Mouse (Mus musculus): Measurements from ENCODE around the gene Ttll10. TPM values are rescaled to one million over a fixed set of nuclear protein-coding genes. Genes with fewer than 3 reads are reported as not detected.

Gene Ttll10
- polyA plus RNA-seq, 1 experiment from 2014 or later: not detected

DNA sequence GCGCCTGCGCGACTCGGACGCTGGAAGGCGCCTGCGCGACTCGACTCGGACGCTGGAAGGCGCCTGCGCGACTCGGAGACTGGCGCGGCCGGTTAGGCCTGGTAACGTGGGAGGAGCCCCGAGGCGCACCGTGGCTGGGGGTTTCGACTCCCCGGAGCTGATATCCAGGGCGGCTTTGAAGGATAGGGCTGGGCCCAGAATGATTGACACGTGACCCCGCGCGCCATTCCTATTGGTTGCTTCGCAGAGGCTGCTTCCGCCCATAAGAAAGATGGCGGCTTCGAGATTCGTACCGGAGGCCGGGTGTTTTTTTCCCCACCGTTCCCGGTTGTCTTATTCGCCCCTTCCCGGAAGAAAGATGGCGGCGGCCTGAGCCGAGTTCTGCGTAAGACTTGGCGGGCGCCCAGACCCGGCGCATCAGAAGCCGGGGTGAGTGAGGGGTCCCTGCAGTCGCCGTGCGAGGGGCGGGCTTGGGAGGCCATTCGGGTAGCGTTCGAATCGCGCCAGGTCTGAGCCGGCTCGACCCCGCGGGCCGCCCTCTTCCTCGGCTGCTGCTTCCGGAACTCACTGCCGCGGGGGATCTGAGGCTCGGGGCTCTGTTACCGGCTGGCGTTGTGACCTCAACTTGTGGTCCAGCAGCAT, 66.2 kb downstream of the Ttll10 start:
- H3K27me3 ChIP-seq (ENCODE audit: control insufficient read depth, insufficient read depth, low read length): no peaks in the 10 kb centered on the region
- peak; percentile 87 for ATAC-seq (ENCODE audit: low FRiP score)
- WGBS: under 1% methylated on average over 70 of the region's 70 CpGs

DNA sequence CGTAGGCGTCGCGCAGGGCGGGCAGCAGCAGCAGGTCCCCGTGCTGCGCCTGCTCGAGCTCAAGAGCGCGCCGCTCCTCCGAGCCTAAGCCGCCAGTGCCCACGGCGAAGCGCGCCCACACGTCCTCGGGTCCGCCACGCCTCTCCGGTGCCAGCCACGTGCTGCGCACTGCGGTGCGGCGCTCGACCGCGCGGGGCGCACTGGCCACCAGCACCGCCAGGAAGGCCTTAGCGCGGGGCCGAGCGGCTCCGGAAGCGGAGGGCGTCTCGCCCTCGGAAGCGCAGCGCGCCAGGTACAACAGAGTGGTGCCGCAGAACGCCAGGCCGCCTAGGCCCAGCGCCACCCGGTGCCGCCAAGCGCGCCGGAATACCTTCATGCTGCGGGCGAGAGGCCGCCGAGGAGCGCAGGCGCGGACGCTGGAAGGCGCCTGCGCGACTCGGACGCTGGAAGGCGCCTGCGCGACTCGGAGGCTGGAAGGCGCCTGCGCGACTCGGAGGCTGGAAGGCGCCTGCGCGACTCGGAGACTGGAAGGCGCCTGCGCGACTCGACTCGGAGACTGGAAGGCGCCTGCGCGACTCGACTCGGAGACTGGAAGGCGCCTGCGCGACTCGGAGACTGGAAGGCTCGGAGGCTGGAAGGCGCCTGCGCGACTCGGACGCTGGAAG, 66.8 kb downstream of the Ttll10 start, which contains the start of the genes B3galt6 and Sdf4:
Gene B3galt6, minus strand, starts transcription at position 409 of the 665 bp plus-strand sequence.
Gene Sdf4, plus strand, starts transcription at position 632 of the 665 bp plus-strand sequence.
- no peaks in the 10 kb centered on the region for H3K27me3 ChIP-seq (ENCODE audit: control insufficient read depth, insufficient read depth, low read length)
- peak within 1 kb of the TSS; percentile 90 for H3K9ac ChIP-seq (ENCODE audit: low read length)
- H3K36me3 ChIP-seq (ENCODE audit: control insufficient read depth, insufficient read depth, low read length): peaks cover 2% of the 10 kb centered on the region
- peak within 1 kb of the TSS; percentile 95 for H3K4me2 ChIP-seq
- peak within 1 kb of the TSS; percentile 83 for H3K27ac ChIP-seq (ENCODE audit: low read depth, low read length)
- peak within 1 kb of the TSS; percentile 90 for H3K4me3 ChIP-seq (ENCODE audit: low read depth, low read length)
- ATAC-seq (ENCODE audit: low FRiP score): peak; percentile 87
- under 1% methylated on average over 94 of the region's 99 CpGs for WGBS
- DNase-seq (ENCODE audit: low spot score, missing footprints): peak; percentile 98
- peaks cover 22% of the 10 kb centered on the region for H3K4me1 ChIP-seq (ENCODE audit: control insufficient read depth, insufficient read depth, low read length)
- no peaks in the 10 kb centered on the region for H3K9me3 ChIP-seq (ENCODE audit: control insufficient read depth, low read length)

More for the DNA sequence above, 66.2 kb downstream of the Ttll10 start:
- Histone ChIP-seq H3K4me3 (ENCODE audit: low read depth, low read length) (peak overlapping the region; percentile 90), H3K36me3 (ENCODE audit: control insufficient read depth, insufficient read depth, low read length) (peaks cover 6% of the 10 kb centered on the region), H3K4me2 (peak overlapping the region; percentile 74), H3K9ac (ENCODE audit: low read length) (peak overlapping the region; percentile 90), H3K9me3 (ENCODE audit: control insufficient read depth, low read length) (no peaks in the 10 kb centered on the region), H3K27ac (ENCODE audit: low read depth, low read length) (peak overlapping the region; percentile 83), H3K4me1 (ENCODE audit: control insufficient read depth, insufficient read depth, low read length) (peaks cover 22% of the 10 kb centered on the region)
- peak; percentile 100 for DNase-seq (ENCODE audit: low spot score, missing footprints)

DNA sequence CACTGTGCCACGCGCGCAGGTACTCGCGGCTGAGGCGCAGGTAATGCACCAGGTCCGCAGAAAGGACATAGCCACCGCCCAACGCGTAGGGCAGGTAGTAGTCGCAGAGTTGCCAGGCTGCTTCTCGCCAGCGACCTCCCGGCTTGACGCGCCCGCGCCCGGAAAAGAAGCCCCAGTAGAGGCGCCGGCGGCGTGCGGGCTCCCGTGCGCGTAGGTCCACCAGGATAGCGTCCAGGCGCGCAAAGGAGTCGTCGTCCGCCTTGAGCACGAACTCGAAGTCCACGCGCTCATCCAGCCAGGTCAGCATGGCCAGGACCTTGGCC, 67.3 kb downstream of the Ttll10 start:
- ATAC-seq (ENCODE audit: low FRiP score) (peak; percentile 18), DNase-seq (ENCODE audit: low spot score, missing footprints) (no peak)
- H3K27me3 ChIP-seq (ENCODE audit: control insufficient read depth, insufficient read depth, low read length): no peaks in the 10 kb centered on the region
- peak overlapping the region; percentile 79 for H3K9ac ChIP-seq (ENCODE audit: low read length)
- 27% methylated on average over 37 of the region's 37 CpGs for WGBS
- H3K27ac ChIP-seq (ENCODE audit: low read depth, low read length): peak overlapping the region; percentile 82
- peaks cover 2% of the 10 kb centered on the region for H3K36me3 ChIP-seq (ENCODE audit: control insufficient read depth, insufficient read depth, low read length)
- H3K4me1 ChIP-seq (ENCODE audit: control insufficient read depth, insufficient read depth, low read length): peaks cover 22% of the 10 kb centered on the region
- H3K9me3 ChIP-seq (ENCODE audit: control insufficient read depth, low read length): no peaks in the 10 kb centered on the region
- peak overlapping the region; percentile 90 for H3K4me3 ChIP-seq (ENCODE audit: low read depth, low read length)
- peak overlapping the region; percentile 95 for H3K4me2 ChIP-seq

DNA sequence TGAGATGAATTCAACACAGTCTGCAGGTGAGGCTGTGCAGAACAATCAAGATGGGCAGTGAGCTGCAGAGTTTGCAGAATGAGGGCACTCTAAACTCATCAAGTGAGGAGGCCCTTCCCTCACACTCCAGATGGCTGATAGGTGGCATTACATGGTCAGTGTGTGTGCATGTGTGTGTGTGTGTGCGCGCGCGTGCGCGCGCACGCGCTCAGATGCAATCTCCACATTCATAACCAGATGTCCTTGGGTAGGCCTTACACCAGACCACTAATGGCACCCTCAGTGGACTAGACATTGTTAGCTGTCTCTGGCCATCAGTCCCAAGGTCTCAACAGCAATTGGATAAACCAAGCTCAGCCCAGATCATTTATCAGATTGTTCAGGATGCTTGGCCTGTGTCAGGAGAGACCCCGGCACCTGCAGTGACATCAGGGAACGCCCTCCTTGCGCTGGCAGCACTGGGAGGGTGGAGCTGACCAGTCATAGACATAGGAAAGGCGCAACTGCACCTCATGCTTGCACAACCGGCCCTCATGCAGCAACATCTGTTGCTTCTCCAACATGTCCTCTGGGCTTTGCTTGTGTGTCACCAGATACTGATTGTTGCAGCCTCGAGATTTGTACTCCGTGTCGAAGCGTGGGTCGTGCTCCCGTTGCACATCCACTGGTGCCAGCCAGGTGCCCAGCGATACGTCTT, 67.9 kb downstream of the Ttll10 start:
- Histone ChIP-seq H3K4me1 (ENCODE audit: control insufficient read depth, insufficient read depth, low read length) (peaks cover 22% of the 10 kb centered on the region), H3K4me2 (peak overlapping the region; percentile 95), H3K4me3 (ENCODE audit: low read depth, low read length) (peak overlapping the region; percentile 90), H3K9me3 (ENCODE audit: control insufficient read depth, low read length) (no peaks in the 10 kb centered on the region), H3K27me3 (ENCODE audit: control insufficient read depth, insufficient read depth, low read length) (no peaks in the 10 kb centered on the region), H3K9ac (ENCODE audit: low read length) (peak overlapping the region; percentile 79), H3K36me3 (ENCODE audit: control insufficient read depth, insufficient read depth, low read length) (peaks cover 2% of the 10 kb centered on the region; the same call in 1 of the 2 replicates), H3K27ac (ENCODE audit: low read depth, low read length) (no peak overlapping the region)
- no peak for ATAC-seq (ENCODE audit: low FRiP score)
- 85% methylated on average over 22 of the region's 22 CpGs for WGBS
- no peak for DNase-seq (ENCODE audit: low spot score, missing footprints)

MicroRNAs encoded within 50 kb of the gene (microRNA counts, 519-probe panel; counts per million panel counts)
- microRNA mmu-miR-200a: not detected
- microRNA mmu-miR-200b: 3,526 counts per million, percentile 19 among the panel's probes with 10 or more counts
- 3,207 counts per million, percentile 14 among the panel's probes with 10 or more counts for microRNA mmu-miR-429

Small RNA genes within 50 kb of the gene (microRNA-seq; reads per million reads assigned to microRNA genes)
- gene Mir200a: 28.4 reads per million, percentile 39 among the genes with 10 or more reads in this experiment
- 160 reads per million, percentile 60 among the genes with 10 or more reads in this experiment for gene Mir200b
- 368 reads per million, percentile 69 among the genes with 10 or more reads in this experiment for gene Mir429

Other genes with a start within 250 kb of the Ttll10 start
- gene Ccnl2, start 246.9 kb downstream of the Ttll10 start, polyA plus RNA-seq (2014; fragmentation: Nextera tagmentation; extraction: Ambion mirVana): 146 and 157 TPM in 2 replicates
- gene Aurkaip1, start 228.1 kb downstream of the Ttll10 start, polyA plus RNA-seq (2014; fragmentation: Nextera tagmentation; extraction: Ambion mirVana): 113 and 128 TPM in 2 replicates
- 37.7 and 41.9 TPM in 2 replicates for gene Mxra8, start 219.7 kb downstream of the Ttll10 start, polyA plus RNA-seq (2014; fragmentation: Nextera tagmentation; extraction: Ambion mirVana)
- 8.6 and 10.7 TPM in 2 replicates for gene Dvl1, start 212.0 kb downstream of the Ttll10 start, polyA plus RNA-seq (2014; fragmentation: Nextera tagmentation; extraction: Ambion mirVana)
- gene Tas1r3, start 196.1 kb downstream of the Ttll10 start, polyA plus RNA-seq (2014; fragmentation: Nextera tagmentation; extraction: Ambion mirVana): 0.34 and 0.59 TPM in 2 replicates
- gene Cptp, start 190.0 kb downstream of the Ttll10 start, polyA plus RNA-seq (2014; fragmentation: Nextera tagmentation; extraction: Ambion mirVana): 24.7 and 24.8 TPM in 2 replicates
- 102 and 103 TPM in 2 replicates for gene Ints11, start 189.9 kb downstream of the Ttll10 start, polyA plus RNA-seq (2014; fragmentation: Nextera tagmentation; extraction: Ambion mirVana)
- gene Pusl1, start 167.6 kb downstream of the Ttll10 start, polyA plus RNA-seq (2014; fragmentation: Nextera tagmentation; extraction: Ambion mirVana): 37.2 and 39.4 TPM in 2 replicates
- gene Acap3, start 167.6 kb downstream of the Ttll10 start, polyA plus RNA-seq (2014; fragmentation: Nextera tagmentation; extraction: Ambion mirVana): 25.6 and 27.5 TPM in 2 replicates
- gene Ube2j2, start 115.6 kb downstream of the Ttll10 start, polyA plus RNA-seq (2014; fragmentation: Nextera tagmentation; extraction: Ambion mirVana): 148 and 158 TPM in 2 replicates
- 19.8 and 20.4 TPM in 2 replicates for gene C1qtnf12, start 97.1 kb downstream of the Ttll10 start, polyA plus RNA-seq (2014; fragmentation: Nextera tagmentation; extraction: Ambion mirVana)
- gene B3galt6, start 66.8 kb downstream of the Ttll10 start, polyA plus RNA-seq (2014; fragmentation: Nextera tagmentation; extraction: Ambion mirVana): 17.2 and 18.8 TPM in 2 replicates
- gene Sdf4, start 66.5 kb downstream of the Ttll10 start, polyA plus RNA-seq (2014; fragmentation: Nextera tagmentation; extraction: Ambion mirVana): 130 and 136 TPM in 2 replicates
- 0.41 and 1.1 TPM in 2 replicates for gene Tnfrsf4, start 45.6 kb downstream of the Ttll10 start, polyA plus RNA-seq (2014; fragmentation: Nextera tagmentation; extraction: Ambion mirVana)
- 0.58 and 0.87 TPM in 2 replicates for gene Tnfrsf18, start 33.2 kb downstream of the Ttll10 start, polyA plus RNA-seq (2014; fragmentation: Nextera tagmentation; extraction: Ambion mirVana)
- gene 9430015G10Rik, start 50.6 kb upstream of the Ttll10 start, polyA plus RNA-seq (2014; fragmentation: Nextera tagmentation; extraction: Ambion mirVana): 49.5 and 55.7 TPM in 2 replicates
- 0.54 and 0.75 TPM in 2 replicates for gene Rnf223, start 71.1 kb upstream of the Ttll10 start, polyA plus RNA-seq (2014; fragmentation: Nextera tagmentation; extraction: Ambion mirVana)
- 62.2 and 68.2 TPM in 2 replicates for gene Agrn, start 138.1 kb upstream of the Ttll10 start, polyA plus RNA-seq (2014; fragmentation: Nextera tagmentation; extraction: Ambion mirVana)
- 0.25 and 0.30 TPM in 2 replicates for gene Isg15, start 141.4 kb upstream of the Ttll10 start, polyA plus RNA-seq (2014; fragmentation: Nextera tagmentation; extraction: Ambion mirVana)
- 2.4 TPM in 2 replicates for gene AW011738, start 143.9 kb upstream of the Ttll10 start, polyA plus RNA-seq (2014; fragmentation: Nextera tagmentation; extraction: Ambion mirVana)
- gene Perm1, start 156.5 kb upstream of the Ttll10 start, polyA plus RNA-seq (2014; fragmentation: Nextera tagmentation; extraction: Ambion mirVana): 0.81 and 1.2 TPM in 2 replicates
- 15.6 and 18.1 TPM in 2 replicates for gene Plekhn1, start 175.4 kb upstream of the Ttll10 start, polyA plus RNA-seq (2014; fragmentation: Nextera tagmentation; extraction: Ambion mirVana)
- 74.3 and 81.9 TPM in 2 replicates for gene Noc2l, start 176.6 kb upstream of the Ttll10 start, polyA plus RNA-seq (2014; fragmentation: Nextera tagmentation; extraction: Ambion mirVana)
- 2.6 TPM in 2 replicates for gene Samd11, start 196.2 kb upstream of the Ttll10 start, polyA plus RNA-seq (2014; fragmentation: Nextera tagmentation; extraction: Ambion mirVana)